Mouse (Mus musculus): ENCODE data around the gene Gpr153.

DNA sequence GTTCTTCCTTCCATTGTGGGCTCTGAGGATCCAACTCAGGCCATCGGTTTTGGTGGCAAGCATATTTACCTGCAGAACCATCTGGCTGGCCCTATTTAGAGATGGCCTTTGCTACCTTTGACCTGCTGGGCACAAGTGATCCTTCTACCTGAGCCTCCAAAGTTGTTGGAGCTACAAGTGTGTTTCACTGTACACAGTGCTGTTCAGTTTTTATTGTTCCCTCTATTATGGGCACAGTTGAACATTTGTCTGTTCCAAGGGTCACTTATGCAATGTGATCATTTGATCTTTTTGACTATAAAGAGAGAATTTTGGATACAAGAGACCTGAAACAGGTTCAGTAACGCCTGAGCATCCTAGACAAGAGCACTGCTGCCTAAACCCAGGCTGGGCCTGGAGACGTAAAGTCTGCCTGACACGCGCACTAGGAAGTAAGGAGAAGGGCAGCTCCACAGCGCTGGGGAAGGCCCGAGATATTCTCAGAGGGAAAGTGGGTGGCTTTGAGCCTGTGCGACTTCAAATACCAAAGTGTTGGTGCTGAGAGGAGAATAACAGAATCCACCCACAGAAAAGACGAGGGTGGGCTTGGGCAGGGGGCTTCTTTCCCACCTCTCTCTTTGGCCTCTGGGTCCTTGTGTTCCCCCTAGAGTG, 30.7 kb upstream of the Gpr153 start:
- TF ChIP-seq CTCF (conservative IDR thresholded peaks at IDR 0.05; ENCODE audit: insufficient read depth, insufficient read length, low read depth, low read length) (no peak), POLR2A (IDR thresholded peaks at IDR 0.05; ENCODE audit: low read depth, low read length) (no peak)
